Mouse (Mus musculus) lung, adult 18-20 months (tissue): ENCODE measurements around the gene Sar1b.
A peak's percentile ranks its signal among the peaks of the same experiment; 100 is the strongest.
"Not testable (repeated sequence)": the region's sequence is repeated elsewhere in the genome, so short reads cannot be mapped to it uniquely, and the experiment has no call there.

Experiments used
- DNase-seq, 2 experiments: peaks; one replicate each; pipeline ENCODE4 v3.0.0; 2022; ENCODE audit warnings: mixed read lengths in 2 of 2

The Sar1b gene

GRCm38 (mm10) chr11:51763213-51763907 is at the start of gene Sar1b, which contains the start of gene Sec24a:
Gene Sar1b, plus strand, starts transcription at chr11:51763687.
Gene Sec24a, minus strand, starts transcription at chr11:51763634.
- DNase-seq: peak; percentile 82 to 83

GRCm38 (mm10) chr11:51721066-51721465 is 42.4 kb upstream of the Sar1b start:
- no peak for DNase-seq

GRCm38 (mm10) chr11:51732883-51733282 is 30.6 kb upstream of the Sar1b start:
- no peak for DNase-seq

- DNase-seq: not testable (repeated sequence)
Measured at GRCm38 (mm10) chr11:51734218-51734617, 29.3 kb upstream of the Sar1b start.

- no peak for DNase-seq
Measured at GRCm38 (mm10) chr11:51738651-51739403, 24.7 kb upstream of the Sar1b start.

- no peak for DNase-seq
Measured at GRCm38 (mm10) chr11:51740701-51741100, 22.8 kb upstream of the Sar1b start.

- DNase-seq: no peak
Measured at GRCm38 (mm10) chr11:51746096-51746495, 17.4 kb upstream of the Sar1b start.

GRCm38 (mm10) chr11:51751623-51752225 is 11.8 kb upstream of the Sar1b start:
- DNase-seq: not testable (repeated sequence)

- peak in 1 of 2 experiments; percentile 42 for DNase-seq
Measured at GRCm38 (mm10) chr11:51755621-51756311, 7.7 kb upstream of the Sar1b start.

- DNase-seq: peak; percentile 95 to 96
Measured at GRCm38 (mm10) chr11:51756352-51756771, 7.1 kb upstream of the Sar1b start.

GRCm38 (mm10) chr11:51757023-51757422 is 6.5 kb upstream of the Sar1b start:
- no peak for DNase-seq

GRCm38 (mm10) chr11:51757625-51758024 is 5.9 kb upstream of the Sar1b start:
- DNase-seq: no peak

- DNase-seq: not testable (repeated sequence)
Measured at GRCm38 (mm10) chr11:51758207-51758606, 5.3 kb upstream of the Sar1b start.

- DNase-seq: no peak
Measured at GRCm38 (mm10) chr11:51759251-51759650, 4.2 kb upstream of the Sar1b start.

- peak; percentile 20 to 53 for DNase-seq
Measured at GRCm38 (mm10) chr11:51759941-51760657, 3.4 kb upstream of the Sar1b start.

GRCm38 (mm10) chr11:51761241-51761640 is 2.2 kb upstream of the Sar1b start:
- no peak for DNase-seq

- DNase-seq: no peak
Measured at GRCm38 (mm10) chr11:51763955-51764354, 468 bp downstream of the Sar1b start.

- no peak for DNase-seq
Measured at GRCm38 (mm10) chr11:51764816-51765215, 1.3 kb downstream of the Sar1b start.

GRCm38 (mm10) chr11:51767579-51768220 is 4.2 kb downstream of the Sar1b start:
- no peak for DNase-seq

GRCm38 (mm10) chr11:51768296-51768695 is 4.8 kb downstream of the Sar1b start:
- no peak for DNase-seq

- DNase-seq: no peak
Measured at GRCm38 (mm10) chr11:51775507-51775906, 12.0 kb downstream of the Sar1b start.

GRCm38 (mm10) chr11:51777478-51777877 is 14.0 kb downstream of the Sar1b start:
- peak in 1 of 2 experiments; percentile 50 for DNase-seq
